Mouse (Mus musculus) midbrain, embryonic 13.5 days (tissue): ENCODE measurements around the gene Dnaic2. TPM values are rescaled to one million over a fixed set of nuclear protein-coding genes. Genes with fewer than 3 reads are reported as not detected.

Experiments
- polyA plus RNA-seq: library from polyadenylated mRNA; unstranded; fragments of >200 nt; fragmentation: Nextera tagmentation; extraction: Ambion mirVana; gene quantifications from 2 replicates; pipeline ENCODE4 v1.2.1, GENCODE M21; 2015

Dnaic2 gene
- polyA plus RNA-seq, 1 experiment from 2014 or later = 1.6 TPM

Other genes with a start within 250 kb of the Dnaic2 start
- 826 and 835 TPM in 2 replicates for gene Rpl38, start 58.9 kb upstream of the Dnaic2 start, polyA plus RNA-seq
- 24.2 and 24.6 TPM in 2 replicates for gene Ttyh2, start 52.0 kb upstream of the Dnaic2 start, polyA plus RNA-seq
- 0.35 and 1.2 TPM in 2 replicates for gene Kif19a, start 38.0 kb downstream of the Dnaic2 start, polyA plus RNA-seq
- gene Btbd17, start 68.5 kb downstream of the Dnaic2 start, polyA plus RNA-seq = 30.1 and 33.6 TPM in 2 replicates
- gene Gpr142, start 71.5 kb downstream of the Dnaic2 start, polyA plus RNA-seq = not detected in 2 replicates
- 5.9 and 7.1 TPM in 2 replicates for gene Gprc5c, start 123.7 kb downstream of the Dnaic2 start, polyA plus RNA-seq
- gene Cd300a, start 162.6 kb downstream of the Dnaic2 start, polyA plus RNA-seq = 0.55 and 0.67 TPM in 2 replicates
- 0.05 TPM in 1 of 2 replicates, not detected in the other for gene Cd300lb, start 207.0 kb downstream of the Dnaic2 start, polyA plus RNA-seq
- gene Cd300c, start 241.7 kb downstream of the Dnaic2 start, polyA plus RNA-seq = not detected in 2 replicates